ENCODE assay signal across 9 mouse cellular contexts in the genomic region with DNA sequence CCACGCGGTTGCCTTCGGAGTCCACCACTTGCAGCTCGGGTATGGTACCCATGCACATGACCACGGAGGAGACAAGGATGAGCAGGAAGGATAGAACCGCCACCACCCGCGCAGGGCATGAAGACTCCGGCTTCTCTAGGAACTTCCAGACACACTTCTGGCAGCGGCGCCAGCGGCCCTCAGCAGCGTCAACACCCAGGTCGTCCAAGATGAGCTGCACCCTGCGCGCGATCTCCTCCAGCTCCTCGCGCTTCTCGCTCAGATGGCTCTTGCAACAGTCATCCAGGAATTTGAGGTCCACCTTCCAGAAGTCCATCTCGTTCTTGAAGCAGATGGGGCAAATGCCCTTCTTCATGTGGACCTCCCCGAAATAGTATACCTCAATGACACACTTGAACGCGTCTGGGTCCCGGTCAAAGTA. TPM values are rescaled to one million over a fixed set of nuclear protein-coding genes. Genes with fewer than 3 reads are reported as not detected.
A peak's percentile ranks its signal among the peaks of the same experiment; 100 is the strongest.
DNase-seq lines count a peak whose midpoint lies in the region; ATAC-seq lines count a peak whose summit lies in the region.
"Had no signal": no experiment of that assay in that cellular context is flagged by ENCODE, and none has a peak within 500 bp of the region (broad histone marks: within the 10 kb centered on the region; RNA-seq: fewer than 3 reads in every experiment).

No protein-coding gene starts in this region.

- no peaks in the 10 kb centered on the region for H3K9me3 ChIP-seq in heart, embryonic 15.5 days (replicated peaks)
- no peaks in the 10 kb centered on the region for H3K9me3 ChIP-seq in embryonic facial prominence, embryonic 15.5 days (replicated peaks)
- H3K9me3 ChIP-seq in limb, embryonic 11.5 days (ENCODE audit: control insufficient read depth, low read length): no peaks in the 10 kb centered on the region

- peaks cover 34% of the 10 kb centered on the region for H3K27me3 ChIP-seq in heart, embryonic 15.5 days
- H3K27me3 ChIP-seq in embryonic facial prominence, embryonic 15.5 days: peaks cover 30% of the 10 kb centered on the region
- H3K27me3 ChIP-seq in limb, embryonic 11.5 days (ENCODE audit: control insufficient read depth, insufficient read depth, low read length): peaks cover 21% of the 10 kb centered on the region

- H3K4me2 ChIP-seq in heart, embryonic 15.5 days: peak overlapping the region; percentile 96
- peak overlapping the region; percentile 98 for H3K4me2 ChIP-seq in embryonic facial prominence, embryonic 15.5 days (replicated peaks)
- peak overlapping the region; percentile 98 for H3K4me2 ChIP-seq in limb, embryonic 11.5 days (ENCODE audit: low read depth, severe bottlenecking)

- H3K4me1 ChIP-seq in heart, embryonic 15.5 days (replicated peaks): peaks cover 18% of the 10 kb centered on the region
- peaks cover 18% of the 10 kb centered on the region for H3K4me1 ChIP-seq in embryonic facial prominence, embryonic 15.5 days
- peaks cover 5% of the 10 kb centered on the region for H3K4me1 ChIP-seq in limb, embryonic 11.5 days (ENCODE audit: control insufficient read depth, insufficient read depth, low read length)

- peak overlapping the region; percentile 50; the same call in 1 of the 2 replicates for H3K9ac ChIP-seq in heart, embryonic 15.5 days
- H3K9ac ChIP-seq in embryonic facial prominence, embryonic 15.5 days: no peak overlapping the region
- peak overlapping the region; percentile 59; the same call in 1 of the 2 replicates for H3K9ac ChIP-seq in limb, embryonic 11.5 days (ENCODE audit: low read length)

- DNase-seq in heart, postnatal 4 days: no peak
- peak; percentile 21 for DNase-seq in ES-CJ7 (ENCODE audit: low read depth, low spot score)
- DNase-seq in limb, embryonic 11.5 days (ENCODE audit: low spot score): peak; percentile 47
- peak; percentile 9 for DNase-seq in skeletal muscle tissue, adult 2 months (ENCODE audit: low read depth, low spot score)
- no peak for DNase-seq in thymus, postnatal 10 days (ENCODE audit: low spot score in 2 of 2)
- no peak for DNase-seq in layer of hippocampus, adult 18-20 months (ENCODE audit: low spot score in 2 of 2)

- peak overlapping the region; percentile 56 for H3K4me3 ChIP-seq in heart, embryonic 15.5 days
- peak overlapping the region; percentile 48 for H3K4me3 ChIP-seq in embryonic facial prominence, embryonic 15.5 days (replicated peaks)
- peak overlapping the region; percentile 50 for H3K4me3 ChIP-seq in limb, embryonic 11.5 days (ENCODE audit: low read depth, low read length)

- ATAC-seq in heart, embryonic 15.5 days (replicated peaks; ENCODE audit: insufficient number of reproducible peaks, insufficient read depth, low FRiP score, low read depth): no peak
- no peak for ATAC-seq in embryonic facial prominence, embryonic 15.5 days (ENCODE audit: insufficient number of reproducible peaks, low FRiP score, low TSS enrichment, low read depth)
- no peak for ATAC-seq in limb, embryonic 11.5 days (ENCODE audit: insufficient number of reproducible peaks, low FRiP score, low TSS enrichment, low read depth)

- H3K27ac ChIP-seq in heart, embryonic 15.5 days: no peak overlapping the region
- no peak overlapping the region for H3K27ac ChIP-seq in embryonic facial prominence, embryonic 15.5 days (replicated peaks)
- H3K27ac ChIP-seq in limb, embryonic 11.5 days (replicated peaks; ENCODE audit: low read depth, low read length): no peak overlapping the region

- WGBS in heart, embryonic 15.5 days: 8% methylated on average over 25 of the region's 25 CpGs
- 16% methylated on average over 25 of the region's 25 CpGs for WGBS in embryonic facial prominence, embryonic 15.5 days
- WGBS in limb, embryonic 11.5 days: 18% methylated on average over 25 of the region's 25 CpGs

- no peaks in the 10 kb centered on the region for H3K36me3 ChIP-seq in heart, embryonic 15.5 days
- no peaks in the 10 kb centered on the region for H3K36me3 ChIP-seq in embryonic facial prominence, embryonic 15.5 days
- no peaks in the 10 kb centered on the region for H3K36me3 ChIP-seq in limb, embryonic 11.5 days (ENCODE audit: control insufficient read depth, insufficient read depth, low read length)

RNA-seq across cellular contexts. Expression of gene Kcnf1, which starts 1.1 kb away (rescaled TPM):
- 0.13 and 0.14 TPM in 2 replicates for polyA plus RNA-seq in heart, embryonic 15.5 days (2015; fragmentation: Nextera tagmentation; extraction: Ambion mirVana)
- under 1 TPM; 0.33 to 0.47 TPM for total RNA-seq in heart, postnatal 4 days (2021)
- polyA plus RNA-seq in embryonic facial prominence, embryonic 15.5 days (2015; fragmentation: Nextera tagmentation; extraction: Ambion mirVana): 0.92 and 0.94 TPM in 2 replicates
- polyA plus RNA-seq in limb, embryonic 11.5 days (2014; fragmentation: Nextera tagmentation; extraction: Ambion mirVana): 0.21 and 0.41 TPM in 2 replicates
- total RNA-seq in layer of hippocampus, adult 18-20 months (2021): 10 to 100 TPM; 41.3 to 53.9 TPM
- total RNA-seq: hematopoietic stem cell, adult 5-6 weeks had no signal

Comparison
In these comparisons a context has a peak if more than half of its experiments do, and no peak if none do; other contexts are left out.
1. DNase-seq: peak in ES-CJ7 (single experiment), limb, embryonic 11.5 days (single experiment) and skeletal muscle tissue, adult 2 months (single experiment); none in heart, postnatal 4 days (single experiment), thymus, postnatal 10 days (0 of 2) and layer of hippocampus, adult 18-20 months (0 of 2).
2. Peak in every context shown above with its lines, with median percentiles within 50 percentile points of each other: H3K4me2 ChIP-seq and H3K4me3 ChIP-seq.